Mouse (Mus musculus): Measurements from ENCODE around the gene Irf9. TPM values are rescaled to one million over a fixed set of nuclear protein-coding genes. Genes with fewer than 3 reads are reported as not detected.

Gene Irf9
- polyA plus RNA-seq, 1 experiment from 2014 or later = 10.8 TPM

GRCm38 (mm10) chr14:55658011-55658410 is 54.6 kb downstream of the Irf9 start:
- no peaks in the 10 kb centered on the region for H3K27me3 ChIP-seq (replicated peaks)
- H3K9ac ChIP-seq = no peak overlapping the region
- ATAC-seq = peak; percentile 89
- peaks cover 5% of the 10 kb centered on the region; the same call in 1 of the 2 replicates for H3K36me3 ChIP-seq
- H3K9me3 ChIP-seq = no peaks in the 10 kb centered on the region
- 0 out of 2 replicates have a peak overlapping the region, but pooled peaks have one; percentile 9 for H3K4me2 ChIP-seq (replicated peaks)
- WGBS = 63% methylated on average over 5 of the region's 5 CpGs
- H3K4me1 ChIP-seq (replicated peaks) = peaks cover 4% of the 10 kb centered on the region; the same call in 1 of the 2 replicates
- H3K27ac ChIP-seq = peak overlapping the region; percentile 54; the same call in 1 of the 2 replicates
- H3K4me3 ChIP-seq (replicated peaks) = no peak overlapping the region

Other genes starting within 250 kb of the Irf9 start
- gene Dhrs4, start 124.8 kb upstream of the Irf9 start, polyA plus RNA-seq (2015; fragmentation: Nextera tagmentation; extraction: Ambion mirVana) = 137 and 139 TPM in 2 replicates
- 2.2 and 2.4 TPM in 2 replicates for gene Carmil3, start 112.9 kb upstream of the Irf9 start, polyA plus RNA-seq (2015; fragmentation: Nextera tagmentation; extraction: Ambion mirVana)
- gene Cpne6, start 93.1 kb upstream of the Irf9 start, polyA plus RNA-seq (2015; fragmentation: Nextera tagmentation; extraction: Ambion mirVana) = 0.25 and 0.40 TPM in 2 replicates
- gene Nrl, start 78.6 kb upstream of the Irf9 start, polyA plus RNA-seq (2015; fragmentation: Nextera tagmentation; extraction: Ambion mirVana) = not detected in 2 replicates
- 48.8 and 50.8 TPM in 2 replicates for gene Pck2, start 63.3 kb upstream of the Irf9 start, polyA plus RNA-seq (2015; fragmentation: Nextera tagmentation; extraction: Ambion mirVana)
- 72.8 and 86.2 TPM in 2 replicates for gene Dcaf11, start 43.6 kb upstream of the Irf9 start, polyA plus RNA-seq (2015; fragmentation: Nextera tagmentation; extraction: Ambion mirVana)
- 2.2 and 2.4 TPM in 2 replicates for gene A730061H03Rik, start 43.2 kb upstream of the Irf9 start, polyA plus RNA-seq (2015; fragmentation: Nextera tagmentation; extraction: Ambion mirVana)
- 0.49 and 0.72 TPM in 2 replicates for gene Fitm1, start 28.0 kb upstream of the Irf9 start, polyA plus RNA-seq (2015; fragmentation: Nextera tagmentation; extraction: Ambion mirVana)
- 197 and 207 TPM in 2 replicates for gene Psme1, start 25.4 kb upstream of the Irf9 start, polyA plus RNA-seq (2015; fragmentation: Nextera tagmentation; extraction: Ambion mirVana)
- gene Emc9, start 18.3 kb upstream of the Irf9 start, polyA plus RNA-seq (2015; fragmentation: Nextera tagmentation; extraction: Ambion mirVana) = 9.6 and 11.6 TPM in 2 replicates
- 343 and 366 TPM in 2 replicates for gene Psme2, start 12.5 kb upstream of the Irf9 start, polyA plus RNA-seq (2015; fragmentation: Nextera tagmentation; extraction: Ambion mirVana)
- gene Rnf31, start 11.9 kb upstream of the Irf9 start, polyA plus RNA-seq (2015; fragmentation: Nextera tagmentation; extraction: Ambion mirVana) = 15.7 and 16.3 TPM in 2 replicates
- 8.2 and 10.5 TPM in 2 replicates for gene Rec8, start 14.5 kb downstream of the Irf9 start, polyA plus RNA-seq (2015; fragmentation: Nextera tagmentation; extraction: Ambion mirVana)
- 63.8 and 72.8 TPM in 2 replicates for gene Ipo4, start 32.4 kb downstream of the Irf9 start, polyA plus RNA-seq (2015; fragmentation: Nextera tagmentation; extraction: Ambion mirVana)
- gene Gm49378, start 34.3 kb downstream of the Irf9 start, polyA plus RNA-seq (2015; fragmentation: Nextera tagmentation; extraction: Ambion mirVana) = 0.86 and 2.6 TPM in 2 replicates
- gene Tm9sf1, start 40.2 kb downstream of the Irf9 start, polyA plus RNA-seq (2015; fragmentation: Nextera tagmentation; extraction: Ambion mirVana) = 119 and 124 TPM in 2 replicates
- 0.75 and 1.2 TPM in 2 replicates for gene Tssk4, start 46.6 kb downstream of the Irf9 start, polyA plus RNA-seq (2015; fragmentation: Nextera tagmentation; extraction: Ambion mirVana)
- gene Mdp1, start 56.9 kb downstream of the Irf9 start, polyA plus RNA-seq (2015; fragmentation: Nextera tagmentation; extraction: Ambion mirVana) = 58.4 and 62.1 TPM in 2 replicates
- 58.6 and 58.7 TPM in 2 replicates for gene Gmpr2, start 68.4 kb downstream of the Irf9 start, polyA plus RNA-seq (2015; fragmentation: Nextera tagmentation; extraction: Ambion mirVana)
- 510 and 527 TPM in 2 replicates for gene Nedd8, start 68.6 kb downstream of the Irf9 start, polyA plus RNA-seq (2015; fragmentation: Nextera tagmentation; extraction: Ambion mirVana)
- 35.8 and 38.7 TPM in 2 replicates for gene Tinf2, start 78.2 kb downstream of the Irf9 start, polyA plus RNA-seq (2015; fragmentation: Nextera tagmentation; extraction: Ambion mirVana)
- 1.1 and 1.2 TPM in 2 replicates for gene Tgm1, start 110.4 kb downstream of the Irf9 start, polyA plus RNA-seq (2015; fragmentation: Nextera tagmentation; extraction: Ambion mirVana)
- gene Rabggta, start 118.7 kb downstream of the Irf9 start, polyA plus RNA-seq (2015; fragmentation: Nextera tagmentation; extraction: Ambion mirVana) = 34.1 and 34.9 TPM in 2 replicates
- 99.4 and 117 TPM in 2 replicates for gene Dhrs1, start 142.1 kb downstream of the Irf9 start, polyA plus RNA-seq (2015; fragmentation: Nextera tagmentation; extraction: Ambion mirVana)
- gene Nop9, start 142.1 kb downstream of the Irf9 start, polyA plus RNA-seq (2015; fragmentation: Nextera tagmentation; extraction: Ambion mirVana) = 35.6 and 36.0 TPM in 2 replicates
- gene Cideb, start 154.9 kb downstream of the Irf9 start, polyA plus RNA-seq (2015; fragmentation: Nextera tagmentation; extraction: Ambion mirVana) = 52.7 and 63.5 TPM in 2 replicates
- 0.31 and 0.52 TPM in 2 replicates for gene Ltb4r2, start 157.9 kb downstream of the Irf9 start, polyA plus RNA-seq (2015; fragmentation: Nextera tagmentation; extraction: Ambion mirVana)
- 0.93 and 1.0 TPM in 2 replicates for gene Ltb4r1, start 162.4 kb downstream of the Irf9 start, polyA plus RNA-seq (2015; fragmentation: Nextera tagmentation; extraction: Ambion mirVana)
- gene Adcy4, start 180.5 kb downstream of the Irf9 start, polyA plus RNA-seq (2015; fragmentation: Nextera tagmentation; extraction: Ambion mirVana) = 6.7 and 7.0 TPM in 2 replicates
- 45.2 and 45.6 TPM in 2 replicates for gene Ripk3, start 185.3 kb downstream of the Irf9 start, polyA plus RNA-seq (2015; fragmentation: Nextera tagmentation; extraction: Ambion mirVana)
- gene Nfatc4, start 219.6 kb downstream of the Irf9 start, polyA plus RNA-seq (2015; fragmentation: Nextera tagmentation; extraction: Ambion mirVana) = 25.7 and 26.3 TPM in 2 replicates

Measured in intestine, embryonic 15.5 days (tissue).